Mouse (Mus musculus) lung, postnatal 0 days (tissue): ENCODE measurements around the gene Adora1. TPM values are rescaled to one million over a fixed set of nuclear protein-coding genes. Genes with fewer than 3 reads are reported as not detected.

Source experiments
- ATAC-seq: fragments of 200-750 bp; cut with Nextera tagmentation; 2 replicates; pipeline ENCODE4 v1.8.0; 2017; ENCODE audit warnings: moderate library complexity
- DNase-seq: peaks from one replicate; pipeline ENCODE4 v3.0.0-alpha.2; 2016; ENCODE audit warnings: low spot score
- H3K27ac ChIP-seq: fragments of 300-500 bp; sonication (generic); 2 replicates; pipeline ENCODE4 v1.5.1; 2014; ENCODE audit warnings: antibody characterized with exemption, mild to moderate bottlenecking, low read length, mixed read lengths
- H3K27me3 ChIP-seq: fragments of 300-500 bp; sonication (generic); replicated peaks from 2 replicates; pipeline ENCODE4 v1.6.1; 2014; ENCODE audit warnings: low read length, mixed read lengths; ENCODE audit not compliant: insufficient read depth
- H3K36me3 ChIP-seq: fragments of 300-500 bp; sonication (generic); 2 replicates; pipeline ENCODE4 v1.6.1; 2014; ENCODE audit warnings: low read length, mixed read lengths; ENCODE audit not compliant: insufficient read depth
- H3K4me1 ChIP-seq: fragments of 300-500 bp; sonication (generic); 2 replicates; pipeline ENCODE4 v1.6.1; 2014; ENCODE audit warnings: antibody characterized with exemption, low read depth, low read length, mixed read lengths; ENCODE audit not compliant: insufficient read depth
- H3K4me2 ChIP-seq: fragments of 300-500 bp; sonication (generic); replicated peaks from 2 replicates; pipeline ENCODE4 v1.6.1; 2014; ENCODE audit warnings: low read depth, mild to moderate bottlenecking, low read length, moderate library complexity, mixed read lengths
- H3K4me3 ChIP-seq: fragments of 300-500 bp; sonication (generic); 2 replicates; pipeline ENCODE4 v1.5.1; 2014; ENCODE audit warnings: low read depth, low read length
- H3K9ac ChIP-seq: fragments of 300-500 bp; sonication (generic); replicated peaks from 2 replicates; pipeline ENCODE4 v1.6.1; 2014; ENCODE audit warnings: low read depth, mild to moderate bottlenecking
- H3K9me3 ChIP-seq: fragments of 300-500 bp; sonication (generic); 2 replicates; pipeline ENCODE4 v1.6.1; 2016; ENCODE audit warnings: low read length, mixed read lengths
- CTCF ChIP-seq: IDR thresholded peaks from 2 replicates; pipeline ENCODE4 v1.5.1; 2016; ENCODE audit warnings: antibody characterized with exemption, mild to moderate bottlenecking
- EP300 ChIP-seq: IDR thresholded peaks from 2 replicates; pipeline ENCODE4 v1.6.1; 2016; ENCODE audit warnings: antibody characterized with exemption, mild to moderate bottlenecking, control low read depth
- WGBS: fragments of 180-500 bp; shearing (Covaris S2); extraction: QIAGEN DNeasy Blood & Tissue Kit; methylation state at CpG from one replicate; pipeline ENCODE4 v1.1.7; 2014; 5-methylcytosine and 5-hydroxymethylcytosine counted together
- polyA plus RNA-seq: library from polyadenylated mRNA; unstranded; fragments of >200 nt; fragmentation: Nextera tagmentation; extraction: Ambion mirVana; gene quantifications from 2 replicates; pipeline ENCODE4 v1.2.1, GENCODE M21; 2015

Gene Adora1
- polyA plus RNA-seq, 1 experiment from 2014 or later: 4.8 TPM

DNA sequence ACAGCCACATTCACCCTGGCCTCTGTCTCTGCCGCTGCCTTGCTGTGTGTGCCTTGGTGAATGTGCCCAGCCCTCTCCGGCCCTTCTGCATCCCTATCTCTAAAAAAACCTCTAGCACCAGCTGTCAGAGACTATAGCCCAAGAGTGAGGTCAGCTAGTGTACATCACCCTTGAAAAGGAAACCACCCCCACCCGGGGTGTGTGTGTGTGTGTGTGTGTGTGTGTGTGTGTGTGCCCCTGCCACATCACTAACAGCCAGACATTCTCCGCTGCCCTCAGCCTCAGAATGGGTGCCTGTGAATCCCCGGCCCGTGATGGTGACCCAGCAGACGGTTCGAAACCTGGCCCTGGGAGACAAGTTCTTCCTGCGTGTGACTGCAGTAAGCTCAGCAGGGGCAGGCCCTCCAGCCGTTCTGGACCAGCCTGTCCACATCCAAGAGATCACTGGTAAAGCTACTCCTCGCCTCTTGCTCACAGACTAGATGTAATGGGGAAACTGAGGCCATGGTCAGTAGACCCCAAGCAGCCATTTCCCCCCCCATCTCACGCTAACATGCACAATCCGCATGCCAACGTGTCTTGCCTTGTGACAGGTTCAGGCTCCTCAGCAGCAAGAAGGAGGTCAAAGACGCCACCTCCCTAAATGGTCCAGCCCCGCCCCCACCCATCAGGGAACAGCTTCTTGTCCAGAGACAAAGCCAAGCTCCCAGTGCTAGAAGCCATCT is 40.8 kb downstream of the Adora1 start:
- no peak for DNase-seq
- no peak for ATAC-seq
- TF ChIP-seq EP300 (no peak), CTCF (no peak)
- Histone ChIP-seq H3K36me3 (no peaks in the 10 kb centered on the region), H3K4me3 (no peak overlapping the region), H3K4me2 (no peak overlapping the region), H3K9me3 (no peaks in the 10 kb centered on the region), H3K9ac (no peak overlapping the region), H3K27ac (no peak overlapping the region), H3K4me1 (peaks cover 14% of the 10 kb centered on the region), H3K27me3 (no peaks in the 10 kb centered on the region)
- 62% methylated on average over 16 of the region's 16 CpGs for WGBS

- Histone ChIP-seq H3K9ac (no peak overlapping the region), H3K4me3 (no peak overlapping the region), H3K9me3 (no peaks in the 10 kb centered on the region), H3K36me3 (no peaks in the 10 kb centered on the region), H3K27ac (no peak overlapping the region), H3K4me2 (no peak overlapping the region), H3K4me1 (peaks cover 14% of the 10 kb centered on the region), H3K27me3 (no peaks in the 10 kb centered on the region)
- TF ChIP-seq EP300 (no peak), CTCF (no peak)
- ATAC-seq (no peak), DNase-seq (no peak)
- WGBS: 48% methylated on average over 7 of the region's 7 CpGs
Observed at GRCm38 (mm10) chr1:134193674-134194197, 41.5 kb downstream of the Adora1 start.

DNA sequence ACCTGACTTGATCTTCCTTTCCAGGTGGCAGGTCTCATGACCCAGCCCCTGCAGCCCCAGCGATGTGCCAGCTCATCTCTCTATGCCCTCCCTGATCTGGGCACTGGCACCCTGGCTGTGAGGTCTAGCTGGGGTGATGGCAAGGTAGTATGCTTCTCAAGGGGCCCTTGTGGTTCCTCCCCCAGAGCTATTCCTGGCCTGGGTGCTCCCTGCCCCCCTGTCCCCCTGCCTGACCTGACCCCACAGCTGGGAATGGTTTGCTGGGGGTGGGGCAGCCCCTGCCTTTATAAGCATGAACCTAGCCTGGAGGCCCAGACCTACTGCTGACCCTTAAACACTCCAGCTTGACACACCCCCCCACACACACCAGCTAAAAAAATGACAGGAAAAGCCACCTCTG is 42.1 kb downstream of the Adora1 start, which contains the start of gene Mybph:
Gene Mybph, plus strand, starts transcription at position 323 of the 400 bp plus-strand sequence.
- 75% methylated on average over 1 of the region's 1 CpGs for WGBS
- Histone ChIP-seq H3K36me3 (no peaks in the 10 kb centered on the region), H3K4me2 (no peak within 1 kb of the TSS), H3K27me3 (no peaks in the 10 kb centered on the region), H3K4me1 (peaks cover 14% of the 10 kb centered on the region), H3K4me3 (no peak within 1 kb of the TSS), H3K9me3 (no peaks in the 10 kb centered on the region), H3K9ac (no peak within 1 kb of the TSS), H3K27ac (no peak within 1 kb of the TSS)
- DNase-seq (no peak), ATAC-seq (no peak)
- no peak for TF ChIP-seq EP300
- no peak for TF ChIP-seq CTCF

DNA sequence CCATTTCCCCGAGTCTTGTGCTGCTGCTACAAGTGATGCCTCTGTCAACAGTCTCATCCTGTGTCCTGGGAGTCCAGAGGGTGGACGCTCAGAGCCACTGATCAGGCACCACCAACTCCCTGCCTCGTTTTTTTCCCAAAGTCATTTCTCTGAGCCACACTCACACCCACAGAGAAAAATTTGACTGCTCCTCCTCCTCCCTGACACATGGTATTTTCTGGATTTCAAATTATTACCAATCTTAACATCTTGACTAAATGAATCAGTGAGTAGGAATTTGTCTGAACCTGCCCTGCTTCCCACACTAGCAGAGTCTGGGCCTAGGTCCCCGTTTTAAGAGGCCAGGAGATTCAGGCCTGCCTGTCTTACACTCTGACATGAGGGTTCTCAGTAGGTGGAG is 43.2 kb downstream of the Adora1 start:
- H3K9ac ChIP-seq: no peak overlapping the region
- no peaks in the 10 kb centered on the region for H3K36me3 ChIP-seq
- H3K27ac ChIP-seq: no peak overlapping the region
- DNase-seq (no peak), ATAC-seq (no peak)
- H3K4me2 ChIP-seq: no peak overlapping the region
- peaks cover 14% of the 10 kb centered on the region for H3K4me1 ChIP-seq
- TF ChIP-seq EP300 (no peak), CTCF (no peak)
- H3K9me3 ChIP-seq: no peaks in the 10 kb centered on the region
- no peaks in the 10 kb centered on the region for H3K27me3 ChIP-seq
- H3K4me3 ChIP-seq: no peak overlapping the region
- WGBS: 27% methylated on average over 4 of the region's 4 CpGs

- TF ChIP-seq CTCF (no peak), EP300 (no peak)
- H3K36me3 ChIP-seq: no peaks in the 10 kb centered on the region
- 86% methylated on average over 5 of the region's 5 CpGs for WGBS
Observed at GRCm38 (mm10) chr1:134191192-134191591, 44.0 kb downstream of the Adora1 start.

DNA sequence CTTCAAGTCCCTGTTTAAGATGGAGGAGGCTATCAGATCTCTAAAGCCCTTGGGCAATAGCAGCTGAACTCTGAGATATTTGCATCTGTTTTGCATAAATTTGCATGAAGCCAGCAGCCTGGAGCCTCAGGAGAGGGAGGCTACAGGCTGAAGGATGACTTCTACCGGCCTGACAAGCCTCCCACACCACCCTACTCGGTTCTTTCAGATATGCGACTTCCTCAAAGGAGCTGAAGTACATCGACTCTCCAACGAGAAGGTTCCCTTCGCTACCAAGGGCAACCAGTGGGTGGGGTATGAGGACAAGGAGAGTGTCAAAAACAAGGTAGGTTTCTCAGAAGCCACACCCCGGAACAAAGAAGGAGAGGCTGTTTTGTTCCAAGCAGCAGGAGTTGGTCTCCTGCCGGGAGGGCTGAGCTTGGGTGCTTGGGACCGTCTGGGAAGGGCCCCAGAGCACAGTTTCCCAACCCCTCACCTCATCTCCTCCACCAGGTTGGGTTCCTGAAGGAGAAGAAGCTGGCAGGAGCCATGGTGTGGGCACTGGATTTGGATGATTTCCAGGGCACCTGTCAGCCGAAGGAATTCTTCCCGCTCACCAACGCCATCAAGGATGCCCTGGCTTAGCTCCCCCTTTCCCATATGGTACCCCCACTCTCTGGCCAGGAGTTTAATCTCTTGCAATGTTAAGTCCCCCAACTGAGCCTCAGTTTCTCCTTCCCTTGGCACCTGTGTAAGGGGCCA is 46.1 kb downstream of the Adora1 start:
- H3K9ac ChIP-seq: no peak overlapping the region
- DNase-seq: peak; percentile 94

More at GRCm38 (mm10) chr1:134191192-134191591, 44.0 kb downstream of the Adora1 start:
- DNase-seq (no peak), ATAC-seq (no peak)
- Histone ChIP-seq H3K9me3 (no peaks in the 10 kb centered on the region), H3K27me3 (no peaks in the 10 kb centered on the region), H3K9ac (no peak overlapping the region), H3K27ac (no peak overlapping the region), H3K4me3 (no peak overlapping the region), H3K4me2 (no peak overlapping the region), H3K4me1 (peaks cover 14% of the 10 kb centered on the region)

More for the DNA sequence above, 46.1 kb downstream of the Adora1 start:
- peak; percentile 55 for TF ChIP-seq CTCF
- TF ChIP-seq EP300: peak; percentile 75
- Histone ChIP-seq H3K36me3 (no peaks in the 10 kb centered on the region), H3K4me3 (no peak overlapping the region), H3K9me3 (no peaks in the 10 kb centered on the region), H3K4me1 (peaks cover 7% of the 10 kb centered on the region), H3K27ac (peak overlapping the region; percentile 75), H3K4me2 (no peak overlapping the region), H3K27me3 (no peaks in the 10 kb centered on the region)
- whole genome bisulfite sequencing: 24% methylated on average over 12 of the region's 12 CpGs
- peak; percentile 89 for ATAC-seq
